Mouse (Mus musculus): ENCODE results near the gene Spocd1.

The Spocd1 gene

GRCm38 (mm10) chr4:129918464-129918863 lies 10.6 kb upstream of the Spocd1 start:
- no peak for DNase-seq (ENCODE audit: low spot score in 2 of 2)

DNA sequence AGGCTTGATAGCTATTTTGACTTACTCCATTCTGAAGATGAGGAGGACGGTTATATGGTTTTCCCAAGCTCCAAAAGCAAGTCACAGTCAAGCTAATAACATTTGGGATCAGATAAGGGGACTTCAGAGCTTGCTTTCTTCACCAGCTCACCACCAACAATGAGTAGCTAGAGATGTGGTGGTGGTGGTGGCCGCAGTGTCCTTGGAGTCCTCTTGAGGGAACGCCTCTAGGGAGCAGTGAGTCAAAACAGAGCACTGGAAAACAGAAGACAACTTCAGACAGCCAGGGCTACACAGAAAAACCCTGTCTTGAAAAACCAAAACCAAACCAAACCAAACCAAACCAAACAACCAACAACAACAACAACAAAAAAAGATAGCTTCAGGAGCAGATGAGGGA lies 10.1 kb upstream of the Spocd1 start:
- no peak for DNase-seq (ENCODE audit: low spot score in 2 of 2)

DNA sequence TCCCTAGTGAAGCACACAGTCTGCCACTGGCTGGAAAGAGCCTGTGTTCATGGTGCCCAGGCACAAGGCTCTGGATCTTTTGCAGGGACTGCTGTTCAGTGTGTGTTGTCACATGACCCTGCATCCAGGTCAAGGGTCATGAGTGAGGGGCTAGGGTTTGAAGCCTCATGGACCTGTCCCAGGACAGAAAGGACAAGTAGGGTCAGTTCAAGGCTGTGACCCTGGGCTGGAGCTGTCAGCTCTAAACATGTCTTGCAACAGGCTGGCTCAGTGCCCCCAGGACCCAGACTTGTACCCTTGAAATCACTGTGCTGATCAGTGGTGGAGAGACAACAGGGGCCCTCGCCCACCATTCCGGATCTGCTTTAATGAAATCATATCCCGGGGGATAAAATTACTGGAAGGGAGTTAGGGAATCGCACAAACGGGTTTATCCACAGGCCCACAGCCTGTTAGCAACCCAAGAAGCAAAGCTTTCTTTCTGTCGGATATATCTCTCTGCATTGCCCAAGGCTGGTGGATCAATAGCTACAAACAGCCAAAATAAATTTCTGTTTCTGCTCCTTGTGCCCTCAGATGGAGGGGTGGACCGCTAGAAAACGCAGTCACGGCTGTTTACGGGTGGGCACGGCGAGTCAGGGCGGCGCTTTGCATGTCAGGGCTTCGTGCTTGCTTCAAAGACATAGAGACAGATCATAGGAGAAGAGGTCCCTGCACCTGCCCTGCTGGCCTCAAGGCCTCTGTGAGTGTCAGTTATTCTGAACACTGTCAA lies 8.3 kb upstream of the Spocd1 start:
- no peak for DNase-seq (ENCODE audit: low spot score in 2 of 2)

DNA sequence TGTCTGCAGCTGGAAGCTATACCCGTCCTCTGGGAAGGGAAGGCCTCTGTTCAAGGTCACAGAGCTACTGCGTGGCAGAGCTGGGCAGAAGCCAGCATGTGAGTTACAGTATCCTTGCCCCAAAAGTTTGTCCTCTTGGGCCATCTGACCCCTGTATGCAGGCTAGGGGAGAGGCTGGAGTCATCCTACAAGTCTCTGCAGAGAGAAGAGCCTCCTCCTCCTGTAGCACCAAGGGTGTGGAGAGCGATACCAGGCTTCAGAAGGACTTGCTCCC lies 7.8 kb upstream of the Spocd1 start:
- DNase-seq (ENCODE audit: low spot score in 2 of 2), result no peak

GRCm38 (mm10) chr4:129924143-129924542 lies 4.9 kb upstream of the Spocd1 start:
- DNase-seq (ENCODE audit: low spot score in 2 of 2), result no peak

GRCm38 (mm10) chr4:129924694-129925093 lies 4.4 kb upstream of the Spocd1 start:
- DNase-seq (ENCODE audit: low spot score in 2 of 2), result no peak

DNA sequence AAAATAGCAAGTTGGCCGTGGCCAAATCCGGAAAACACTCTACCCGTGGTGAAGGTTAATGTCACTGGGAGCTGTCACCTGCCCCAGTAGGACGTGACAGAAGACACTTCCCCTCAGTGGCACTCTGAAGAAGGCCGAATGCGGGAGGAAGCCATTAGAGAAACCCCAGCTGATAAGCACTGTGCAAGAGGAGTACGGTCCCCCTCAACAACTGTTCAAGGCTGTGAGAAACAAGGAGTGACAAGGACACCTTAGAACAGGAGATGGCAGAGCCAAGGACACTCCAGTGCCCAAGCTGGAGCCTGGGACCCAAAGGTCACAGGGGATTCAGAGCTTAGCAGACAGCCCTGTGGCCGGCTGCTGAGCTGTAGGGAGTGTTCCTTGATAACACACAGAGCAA lies 2.5 kb upstream of the Spocd1 start:
- DNase-seq (ENCODE audit: low spot score in 2 of 2), result no peak

DNA sequence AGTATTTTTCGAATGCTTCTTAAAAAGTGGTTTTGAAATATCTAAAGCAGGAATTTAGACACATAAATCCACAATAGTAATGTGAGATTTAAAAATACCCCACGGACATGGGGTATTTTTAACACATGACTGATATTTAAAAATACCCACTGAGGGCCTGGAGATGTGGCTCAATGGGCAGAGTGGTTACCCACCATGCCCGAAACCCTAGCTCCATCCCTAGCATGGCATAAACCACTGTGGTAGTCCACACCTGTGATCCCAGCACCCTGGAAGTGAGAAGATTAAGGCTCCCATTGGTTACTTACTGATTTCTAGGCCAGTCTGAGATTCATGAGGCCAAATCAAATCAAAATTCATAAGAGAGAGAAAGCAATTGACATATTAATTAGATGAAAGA lies 2.0 kb upstream of the Spocd1 start:
- no peak for DNase-seq (ENCODE audit: low spot score in 2 of 2)

DNA sequence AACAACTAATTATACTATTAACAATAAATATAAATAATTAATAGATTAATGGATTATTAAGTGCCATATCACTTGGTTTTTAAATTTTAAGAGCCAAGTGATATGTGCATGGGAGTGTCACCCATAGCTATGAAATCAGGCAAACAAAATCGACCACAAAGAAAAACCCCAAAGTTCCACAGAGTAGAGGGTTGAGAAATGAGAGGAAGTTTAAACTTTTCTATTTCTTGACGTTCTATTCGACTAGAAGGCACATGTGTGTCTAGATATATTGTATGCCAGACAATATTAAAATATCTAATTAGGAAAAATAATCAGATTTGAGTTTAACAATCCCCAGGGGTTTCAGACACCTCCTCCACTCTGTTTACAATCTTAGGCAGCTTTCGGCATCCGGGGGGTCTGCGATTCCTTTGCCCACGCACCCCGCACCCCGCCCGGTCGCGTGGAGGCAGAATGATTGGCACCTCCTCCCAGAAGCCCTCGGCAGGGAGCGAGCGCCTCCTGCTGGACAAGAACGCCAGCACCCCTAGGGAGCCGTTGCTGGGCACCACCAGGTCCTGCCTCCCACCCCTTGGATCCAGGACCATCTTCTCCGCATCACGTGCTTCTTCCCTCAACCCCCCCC lies 811 bp upstream of the Spocd1 start:
- peak; percentile 66 to 89 for DNase-seq (ENCODE audit: low spot score in 2 of 2)

DNA sequence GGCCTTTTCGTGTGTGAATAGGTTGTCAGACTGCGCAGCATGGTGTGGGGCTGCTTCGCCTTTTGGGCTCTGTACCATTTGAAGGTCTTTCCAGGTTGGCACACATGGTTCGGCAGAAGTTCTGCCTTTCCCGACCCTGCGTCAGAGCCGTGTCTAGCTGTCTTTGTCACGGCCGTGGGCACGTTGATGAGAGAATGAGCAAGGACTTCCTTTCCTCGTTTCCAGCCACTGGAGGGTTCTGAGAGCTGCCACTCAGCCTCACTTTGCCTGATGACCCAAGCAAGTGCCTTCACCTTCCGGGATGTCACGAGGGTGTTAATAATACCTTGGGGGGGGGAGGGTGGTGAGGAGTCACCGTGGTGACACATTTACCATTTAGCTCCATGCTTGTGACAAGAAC lies 4.6 kb downstream of the Spocd1 start:
- no peak for DNase-seq (ENCODE audit: low spot score in 2 of 2)

DNA sequence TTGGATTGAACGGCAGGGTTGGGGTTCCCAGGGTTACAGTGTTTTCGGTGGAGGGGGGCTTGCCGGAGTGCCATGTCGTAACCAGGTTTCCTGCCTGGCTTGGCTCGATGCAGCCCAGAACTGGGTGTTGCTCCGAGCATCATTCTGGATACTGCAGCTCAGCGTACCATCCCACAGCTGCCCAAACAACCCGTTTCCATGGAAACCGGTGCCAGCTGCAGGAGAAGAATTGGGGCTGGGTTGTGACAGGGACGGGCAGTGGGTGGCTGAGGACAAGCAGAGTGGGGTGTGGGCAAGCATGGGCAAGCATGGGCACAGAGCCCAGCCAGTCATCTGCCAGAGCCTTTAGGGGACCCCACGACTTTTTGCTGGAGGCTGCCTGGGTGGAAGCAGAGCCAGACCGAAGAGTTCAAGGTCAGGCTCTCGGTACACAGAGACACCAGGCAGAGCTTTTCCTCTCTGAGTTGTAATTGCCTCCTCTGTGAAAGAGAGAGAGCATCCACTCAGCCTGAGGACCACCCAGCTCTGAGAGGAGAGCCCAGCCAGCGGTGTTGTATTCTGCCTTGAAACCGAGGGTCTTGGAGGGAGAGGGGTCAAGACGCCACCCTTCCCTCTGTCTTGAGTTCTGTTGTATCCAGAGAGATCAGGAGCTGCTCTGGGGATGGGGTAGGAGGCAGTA lies 5.3 kb downstream of the Spocd1 start:
- no peak for DNase-seq (ENCODE audit: low spot score in 2 of 2)

DNA sequence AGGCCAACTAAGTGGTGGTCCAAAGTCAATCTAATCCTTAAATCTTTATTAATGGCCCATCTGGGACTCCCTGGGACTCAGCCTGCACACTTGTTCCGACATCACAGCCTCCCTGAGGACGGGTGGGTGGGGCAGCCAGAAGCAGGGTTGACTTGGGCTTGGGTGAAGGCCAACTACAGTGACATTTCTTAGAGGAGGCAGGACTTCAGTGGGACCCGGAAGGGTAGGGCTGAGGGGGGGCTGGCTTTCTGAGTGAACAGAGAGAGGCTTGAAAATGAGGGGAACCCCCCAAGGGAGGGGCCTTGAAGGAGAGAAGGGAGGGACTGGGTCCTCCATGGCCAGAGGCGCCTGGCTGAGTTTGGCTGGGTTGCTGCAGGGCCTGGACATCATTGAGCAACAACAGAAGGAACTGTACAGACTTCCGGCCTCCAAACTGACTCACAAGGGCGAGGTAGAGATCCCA lies 22.3 kb downstream of the Spocd1 start:
- peak; percentile 59 to 69 for DNase-seq (ENCODE audit: low spot score in 2 of 2)

GRCm38 (mm10) chr4:129952241-129952810 lies 23.3 kb downstream of the Spocd1 start:
- no peak for DNase-seq (ENCODE audit: low spot score in 2 of 2)

GRCm38 (mm10) chr4:129954527-129954926 lies 25.5 kb downstream of the Spocd1 start:
- DNase-seq (ENCODE audit: low spot score in 2 of 2), result no peak

DNA sequence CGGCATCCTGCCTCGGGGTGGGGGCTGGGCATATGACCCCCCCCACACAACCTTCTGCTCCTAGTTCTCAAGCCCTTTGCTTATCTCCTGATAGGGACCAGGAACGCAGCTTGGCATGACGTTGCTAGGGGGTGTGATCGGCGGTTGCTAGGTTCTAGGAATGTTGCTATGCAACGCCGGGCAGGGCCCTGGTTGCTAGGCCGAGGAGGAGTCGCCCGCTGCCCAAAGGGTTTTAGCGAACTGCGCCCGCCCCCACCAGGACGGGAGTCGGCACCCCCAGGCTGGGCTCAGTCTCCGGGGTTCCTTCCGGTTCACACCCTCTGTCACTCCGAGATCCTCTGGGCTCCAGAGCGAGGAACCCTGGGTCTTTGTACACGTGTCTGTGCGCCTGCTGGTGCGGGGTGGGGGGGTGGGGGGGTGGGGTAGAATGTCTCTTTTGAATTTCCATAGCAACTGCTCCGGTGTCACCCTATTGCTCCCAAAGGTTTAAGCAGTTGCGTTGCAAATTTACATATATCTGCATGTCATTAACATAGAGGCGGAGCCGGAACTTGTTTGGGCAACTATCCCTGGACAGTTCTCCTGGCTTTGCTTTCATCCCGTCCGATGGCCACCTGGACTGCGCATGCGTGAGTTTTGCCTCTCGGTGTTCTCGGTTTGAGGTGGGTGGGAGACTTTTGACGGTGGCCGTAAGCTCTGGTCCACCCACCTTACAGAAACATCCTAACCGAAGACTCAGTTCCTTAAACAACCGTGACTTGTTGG lies 31.3 kb downstream of the Spocd1 start:
- DNase-seq (ENCODE audit: low spot score in 2 of 2), result peak; percentile 63 to 69

GRCm38 (mm10) chr4:129965294-129965693 lies 36.2 kb downstream of the Spocd1 start:
- DNase-seq (ENCODE audit: low spot score in 2 of 2), result no peak

DNA sequence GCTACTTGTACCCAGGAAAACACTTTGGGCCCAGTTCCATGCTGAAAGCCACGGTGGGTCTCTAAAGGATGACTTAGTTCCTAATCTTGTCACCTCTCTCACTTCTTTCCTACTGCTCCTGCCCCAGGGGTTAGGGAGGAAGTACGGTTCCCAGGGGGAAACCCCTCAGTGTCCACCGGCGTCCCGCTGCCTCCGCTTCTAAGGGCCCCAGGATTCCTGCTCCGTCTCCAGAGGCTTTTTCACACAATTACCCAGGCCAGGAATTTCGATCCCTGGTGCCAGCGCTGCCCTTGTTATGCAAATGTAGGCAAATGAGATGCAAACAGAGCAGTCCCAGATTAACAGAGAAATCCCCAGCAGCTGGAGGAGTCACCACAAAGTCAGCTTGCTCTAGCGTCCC lies 37.2 kb downstream of the Spocd1 start:
- no peak for DNase-seq (ENCODE audit: low spot score in 2 of 2)

DNA sequence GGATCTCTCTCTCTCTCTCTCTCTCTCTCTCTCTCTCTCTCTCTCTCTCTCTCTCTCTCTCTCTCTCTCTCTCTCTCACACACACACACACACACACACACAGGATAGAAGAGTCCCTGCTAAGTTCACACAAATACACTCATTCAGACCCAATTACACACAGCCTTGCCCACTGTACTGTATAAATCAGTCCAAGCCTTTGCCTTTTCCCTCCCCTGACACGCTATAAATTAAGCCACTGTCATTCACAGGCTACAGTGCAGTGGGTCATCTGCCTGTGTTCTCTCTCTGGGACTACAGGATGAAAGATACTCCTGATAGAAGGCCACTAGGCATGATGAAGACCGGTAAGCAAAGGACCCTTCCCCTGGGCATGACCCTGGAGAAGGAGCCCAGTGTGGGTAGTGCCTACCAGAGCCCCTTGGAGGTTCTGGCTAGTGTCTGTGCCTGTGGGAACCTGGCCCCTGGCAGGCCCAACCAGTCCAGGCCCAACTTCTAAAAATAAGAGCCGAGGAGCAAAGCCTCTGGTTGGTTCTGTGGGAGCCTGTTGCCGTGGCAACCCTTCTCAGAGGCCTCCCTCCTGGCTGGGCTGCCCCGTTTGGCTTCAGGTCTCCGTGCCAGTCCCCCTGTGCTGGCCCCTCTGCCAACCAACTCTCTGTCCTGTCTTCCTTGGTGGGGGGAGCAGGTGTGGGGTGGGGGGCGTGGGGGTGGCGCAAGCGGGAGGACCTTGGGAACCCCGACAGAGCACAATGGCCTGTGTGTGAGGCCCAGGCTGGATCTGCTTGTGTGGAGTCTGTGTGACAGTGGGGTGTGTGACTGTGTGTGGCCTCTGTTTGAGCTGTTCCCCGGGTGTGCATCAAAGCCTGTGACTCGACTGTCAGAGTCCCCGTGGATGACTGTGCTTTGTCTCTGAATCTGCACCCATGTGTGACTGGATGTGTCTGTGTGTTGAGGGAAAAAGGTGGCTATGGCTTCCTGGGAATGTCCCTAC lies 38.3 kb downstream of the Spocd1 start:
- DNase-seq (ENCODE audit: low spot score in 2 of 2), result no peak

DNA sequence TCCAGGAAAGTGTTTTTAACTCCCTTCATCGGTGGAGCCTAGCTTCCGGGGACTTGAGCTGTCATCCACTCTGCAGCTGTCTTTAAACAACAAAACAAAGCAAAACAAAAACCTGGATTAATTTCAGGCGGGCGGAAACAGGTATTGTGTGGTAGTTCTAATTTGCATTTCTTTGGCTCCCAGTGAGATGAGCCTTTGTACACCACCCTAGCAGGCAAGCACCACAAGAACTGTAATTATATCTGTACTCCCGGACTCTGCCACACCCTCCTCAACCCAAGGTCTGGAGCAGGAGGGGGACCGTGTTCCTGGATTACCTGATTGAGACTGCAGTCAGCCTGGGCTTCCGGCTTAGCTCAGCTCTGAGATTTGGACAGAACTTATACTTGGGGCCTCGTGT lies 41.1 kb downstream of the Spocd1 start:
- DNase-seq (ENCODE audit: low spot score in 2 of 2), result no peak

- no peak for DNase-seq (ENCODE audit: low spot score in 2 of 2)
These were observed 41.8 kb downstream of the Spocd1 start for GRCm38 (mm10) chr4:129970861-129971260.

GRCm38 (mm10) chr4:129971989-129972388 lies 42.9 kb downstream of the Spocd1 start:
- DNase-seq (ENCODE audit: low spot score in 2 of 2), result no peak

Data from urinary bladder, postnatal 4 days (tissue).